12 mouse cellular contexts compared by ENCODE assay signal in genomic region chr9:63697606-63698005, GRCm38 (mm10).
A peak's percentile ranks its signal among the peaks of the same experiment; 100 is the strongest.
DNase-seq lines count a peak whose midpoint lies in the region; ATAC-seq lines count a peak whose summit lies in the region.
"Had no signal": no experiment of that assay in that cellular context is flagged by ENCODE, and none has a peak within 500 bp of the region (broad histone marks: within the 10 kb centered on the region; RNA-seq: fewer than 3 reads in every experiment).

No protein-coding gene starts in this region.

- 25% methylated on average over 5 of the region's 5 CpGs for WGBS in heart, embryonic 16.5 days
- WGBS in midbrain, embryonic 10.5 days, result 39% methylated on average over 5 of the region's 5 CpGs
- 42% methylated on average over 5 of the region's 5 CpGs for WGBS in midbrain, embryonic 11.5 days
- WGBS in limb, embryonic 11.5 days, result 54% methylated on average over 5 of the region's 5 CpGs

- H3K9me3 ChIP-seq in heart, embryonic 16.5 days (replicated peaks; ENCODE audit: control insufficient read depth, low read length), result no peaks in the 10 kb centered on the region
- no peaks in the 10 kb centered on the region for H3K9me3 ChIP-seq in midbrain, embryonic 10.5 days (replicated peaks)
- H3K9me3 ChIP-seq in midbrain, embryonic 11.5 days (ENCODE audit: control insufficient read depth, low read length), result no peaks in the 10 kb centered on the region
- no peaks in the 10 kb centered on the region for H3K9me3 ChIP-seq in limb, embryonic 11.5 days (ENCODE audit: control insufficient read depth, low read length)
- H3K9me3 ChIP-seq: hindbrain, embryonic 12.5 days had no signal

- peak overlapping the region; percentile 55 for H3K27ac ChIP-seq in heart, embryonic 16.5 days (ENCODE audit: low read length)
- peak overlapping the region; percentile 68 for H3K27ac ChIP-seq in midbrain, embryonic 10.5 days (replicated peaks)
- H3K27ac ChIP-seq in midbrain, embryonic 11.5 days (ENCODE audit: low read depth, low read length), result no peak overlapping the region
- 0 out of 2 replicates have a peak overlapping the region, but pooled peaks have one; percentile 21 for H3K27ac ChIP-seq in limb, embryonic 11.5 days (replicated peaks; ENCODE audit: low read depth, low read length)
- H3K27ac ChIP-seq: hindbrain, embryonic 12.5 days had no signal

- H3K36me3 ChIP-seq in heart, embryonic 16.5 days (ENCODE audit: control insufficient read depth, insufficient read depth), result no peaks in the 10 kb centered on the region
- peaks cover 4% of the 10 kb centered on the region; the same call in 1 of the 2 replicates for H3K36me3 ChIP-seq in midbrain, embryonic 10.5 days
- no peaks in the 10 kb centered on the region for H3K36me3 ChIP-seq in midbrain, embryonic 11.5 days (ENCODE audit: control insufficient read depth, insufficient read depth, low read length)
- no peaks in the 10 kb centered on the region for H3K36me3 ChIP-seq in limb, embryonic 11.5 days (ENCODE audit: control insufficient read depth, insufficient read depth, low read length)
- H3K36me3 ChIP-seq: hindbrain, embryonic 12.5 days had no signal

- peak overlapping the region; percentile 44 for H3K9ac ChIP-seq in heart, embryonic 16.5 days (ENCODE audit: low read length)
- H3K9ac ChIP-seq in midbrain, embryonic 11.5 days (ENCODE audit: low read length), result no peak overlapping the region
- no peak overlapping the region for H3K9ac ChIP-seq in limb, embryonic 11.5 days (ENCODE audit: low read length)
- H3K9ac ChIP-seq: hindbrain, embryonic 12.5 days had no signal

- ATAC-seq in heart, embryonic 16.5 days (replicated peaks; ENCODE audit: extremely low read depth, insufficient read depth, low FRiP score), result no peak
- no peak for ATAC-seq in midbrain, embryonic 11.5 days (ENCODE audit: low FRiP score)
- no peak for ATAC-seq in limb, embryonic 11.5 days (ENCODE audit: insufficient number of reproducible peaks, low FRiP score, low TSS enrichment, low read depth)
- ATAC-seq in megakaryocyte-erythroid progenitor cell, adult 5-6 weeks (replicated peaks; ENCODE audit: low FRiP score, low TSS enrichment, poor library complexity, severe bottlenecking), result peak; percentile 60; the same call in 1 of the 2 replicates
- ATAC-seq: midbrain, embryonic 16.5 days had no signal

- H3K4me3 ChIP-seq in heart, embryonic 16.5 days (ENCODE audit: low read length), result no peak overlapping the region
- H3K4me3 ChIP-seq in midbrain, embryonic 10.5 days, result no peak overlapping the region
- no peak overlapping the region for H3K4me3 ChIP-seq in midbrain, embryonic 11.5 days (ENCODE audit: low read depth, low read length)
- no peak overlapping the region for H3K4me3 ChIP-seq in limb, embryonic 11.5 days (ENCODE audit: low read depth, low read length)
- H3K4me3 ChIP-seq: hindbrain, embryonic 12.5 days had no signal

- H3K27me3 ChIP-seq in heart, embryonic 16.5 days (ENCODE audit: control insufficient read depth, insufficient read depth, low read length), result no peaks in the 10 kb centered on the region
- no peaks in the 10 kb centered on the region; the same call in 1 of the 2 replicates for H3K27me3 ChIP-seq in midbrain, embryonic 10.5 days (ENCODE audit: low read depth, poor library complexity, severe bottlenecking)
- H3K27me3 ChIP-seq in midbrain, embryonic 11.5 days (ENCODE audit: control insufficient read depth, insufficient read depth, low read length), result no peaks in the 10 kb centered on the region
- H3K27me3 ChIP-seq in limb, embryonic 11.5 days (ENCODE audit: control insufficient read depth, insufficient read depth, low read length), result no peaks in the 10 kb centered on the region
- H3K27me3 ChIP-seq: hindbrain, embryonic 12.5 days had no signal

- H3K4me2 ChIP-seq in heart, embryonic 16.5 days (ENCODE audit: low read depth, low read length), result no peak overlapping the region
- H3K4me2 ChIP-seq in midbrain, embryonic 11.5 days, result no peak overlapping the region
- no peak overlapping the region for H3K4me2 ChIP-seq in limb, embryonic 11.5 days (ENCODE audit: low read depth, severe bottlenecking)
- H3K4me2 ChIP-seq: hindbrain, embryonic 12.5 days had no signal

- no peak for DNase-seq in heart, adult 18-20 months
- DNase-seq in midbrain, embryonic 10.5 days (ENCODE audit: low spot score), result no peak
- no peak for DNase-seq in midbrain, embryonic 11.5 days (ENCODE audit: low spot score, missing footprints)
- no peak for DNase-seq in limb, embryonic 11.5 days (ENCODE audit: low spot score)
- no peak for DNase-seq in thymus, postnatal 10 days (ENCODE audit: low spot score in 2 of 2)
- no peak for DNase-seq in gastrocnemius, adult 18-20 months (ENCODE audit: low spot score)
- DNase-seq: cerebellum, adult 8-10 months; right cerebral cortex, postnatal 4 days had no signal

- H3K4me1 ChIP-seq in heart, embryonic 16.5 days (ENCODE audit: control insufficient read depth, insufficient read depth, low read length), result peaks cover 38% of the 10 kb centered on the region
- H3K4me1 ChIP-seq in midbrain, embryonic 10.5 days, result peaks cover 68% of the 10 kb centered on the region
- H3K4me1 ChIP-seq in midbrain, embryonic 11.5 days (ENCODE audit: control insufficient read depth, insufficient read depth, low read length), result peaks cover 22% of the 10 kb centered on the region
- H3K4me1 ChIP-seq in limb, embryonic 11.5 days (ENCODE audit: control insufficient read depth, insufficient read depth, low read length), result peaks cover 40% of the 10 kb centered on the region
